Comparison of ENCODE assay signal across 20 mouse cellular contexts in the genomic region with DNA sequence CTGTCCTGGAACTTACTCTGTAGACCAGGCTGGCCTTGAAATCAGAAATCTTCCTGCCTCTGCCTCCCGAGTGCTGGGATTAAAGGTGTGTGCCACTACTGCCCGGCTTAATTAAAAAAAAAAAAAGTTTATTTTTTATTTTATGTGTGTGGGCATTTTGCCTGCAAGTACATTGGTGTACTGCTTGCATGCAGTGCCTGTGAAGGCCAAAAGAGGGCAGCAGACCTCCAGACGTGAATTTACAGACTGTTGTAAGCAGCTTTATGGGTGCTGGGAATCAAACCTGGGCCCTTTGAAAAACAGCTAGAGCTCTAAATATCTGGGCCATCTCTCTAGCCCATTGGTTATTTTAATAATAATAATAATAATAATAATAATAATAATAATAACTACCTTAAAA. TPM values are rescaled to one million over a fixed set of nuclear protein-coding genes. Genes with fewer than 3 reads are reported as not detected.
DNase-seq lines count a peak whose midpoint lies in the region; ATAC-seq and TF ChIP-seq lines count a peak whose summit lies in the region.
"Had no signal": no experiment of that assay in that cellular context is flagged by ENCODE, and none has a peak within 500 bp of the region (broad histone marks: within the 10 kb centered on the region; RNA-seq: fewer than 3 reads in every experiment).

No protein-coding gene starts in this region.

- H3K4me2 ChIP-seq in intestine, postnatal 0 days (replicated peaks; ENCODE audit: low read depth): no peak overlapping the region
- H3K4me2 ChIP-seq in intestine, embryonic 16.5 days (ENCODE audit: low read depth, low read length): no peak overlapping the region
- H3K4me2 ChIP-seq: embryonic facial prominence, embryonic 15.5 days; heart, embryonic 13.5 days; kidney, embryonic 15.5 days; liver, embryonic 15.5 days; neural tube, embryonic 13.5 days had no signal

- H3K4me1 ChIP-seq in intestine, postnatal 0 days (replicated peaks; ENCODE audit: control insufficient read depth, insufficient read depth, low read length): peaks cover 12% of the 10 kb centered on the region
- H3K4me1 ChIP-seq in intestine, embryonic 16.5 days (ENCODE audit: control insufficient read depth, insufficient read depth, low read length): peaks cover 8% of the 10 kb centered on the region

- DNase-seq in thymus, postnatal 14 days: peak; percentile 12
- no peak for DNase-seq in thymus, postnatal 25 days
- peak; percentile 59 for DNase-seq in R1 (ENCODE audit: low read depth, low spot score)
- no peak for DNase-seq in frontal cortex, postnatal 36 days (ENCODE audit: low spot score in 2 of 2)
- no peak for DNase-seq in natural killer cell, adult 2 months (ENCODE audit: low spot score in 2 of 2)
- DNase-seq: cerebellum, postnatal 10 days; embryo, embryonic 11 days; heart, postnatal 4 days; left cerebral cortex, postnatal 4 days; lung, postnatal 14 days; right cerebral cortex, postnatal 14 days; thymus, adult 18-20 months had no signal

- no peaks in the 10 kb centered on the region for H3K27me3 ChIP-seq in intestine, postnatal 0 days (replicated peaks; ENCODE audit: control insufficient read depth, insufficient read depth, low read length)
- H3K27me3 ChIP-seq in intestine, embryonic 16.5 days (replicated peaks; ENCODE audit: control insufficient read depth, insufficient read depth, low read length): no peaks in the 10 kb centered on the region
- H3K27me3 ChIP-seq: embryonic facial prominence, embryonic 15.5 days; heart, embryonic 13.5 days; kidney, embryonic 15.5 days; liver, embryonic 15.5 days; neural tube, embryonic 13.5 days had no signal

- TF ChIP-seq CTCF in intestine, postnatal 0 days (IDR thresholded peaks at IDR 0.05; ENCODE audit: low read depth): peak; percentile 41

- ATAC-seq in intestine, postnatal 0 days: no peak
- no peak for ATAC-seq in intestine, embryonic 16.5 days

- no peaks in the 10 kb centered on the region for H3K36me3 ChIP-seq in intestine, postnatal 0 days (ENCODE audit: control insufficient read depth, insufficient read depth)
- H3K36me3 ChIP-seq in intestine, embryonic 16.5 days (ENCODE audit: control insufficient read depth, insufficient read depth, low read length): no peaks in the 10 kb centered on the region
- H3K36me3 ChIP-seq: embryonic facial prominence, embryonic 15.5 days; forebrain, embryonic 10.5 days; heart, embryonic 13.5 days; kidney, embryonic 15.5 days; liver, embryonic 15.5 days; neural tube, embryonic 13.5 days had no signal

- WGBS in intestine, postnatal 0 days: 97% methylated on average over 3 of the region's 3 CpGs
- WGBS in intestine, embryonic 16.5 days: 89% methylated on average over 3 of the region's 3 CpGs

- no peak overlapping the region for H3K4me3 ChIP-seq in intestine, postnatal 0 days (ENCODE audit: low read depth, low read length)
- H3K4me3 ChIP-seq in intestine, embryonic 16.5 days (ENCODE audit: low read length): no peak overlapping the region
- H3K4me3 ChIP-seq: embryonic facial prominence, embryonic 15.5 days; forebrain, embryonic 10.5 days; heart, embryonic 13.5 days; kidney, embryonic 15.5 days; liver, embryonic 15.5 days; neural tube, embryonic 13.5 days had no signal

- no peaks in the 10 kb centered on the region; the same call in 1 of the 2 replicates for H3K9me3 ChIP-seq in intestine, postnatal 0 days (ENCODE audit: control insufficient read depth)
- peaks cover 3% of the 10 kb centered on the region; the same call in 1 of the 2 replicates for H3K9me3 ChIP-seq in intestine, embryonic 16.5 days (ENCODE audit: control insufficient read depth, low read length)
- H3K9me3 ChIP-seq: embryonic facial prominence, embryonic 15.5 days; liver, embryonic 15.5 days had no signal

- no peak overlapping the region for H3K27ac ChIP-seq in intestine, postnatal 0 days (ENCODE audit: low read depth, low read length)
- no peak overlapping the region for H3K27ac ChIP-seq in intestine, embryonic 16.5 days (ENCODE audit: low read length)
- H3K27ac ChIP-seq: embryonic facial prominence, embryonic 15.5 days; forebrain, embryonic 10.5 days; heart, embryonic 13.5 days; kidney, embryonic 15.5 days; liver, embryonic 15.5 days; neural tube, embryonic 13.5 days had no signal

- H3K9ac ChIP-seq in intestine, postnatal 0 days (ENCODE audit: low read depth, low read length): no peak overlapping the region
- H3K9ac ChIP-seq in intestine, embryonic 16.5 days (ENCODE audit: low read depth, low read length): no peak overlapping the region
- H3K9ac ChIP-seq: embryonic facial prominence, embryonic 15.5 days; heart, embryonic 13.5 days; kidney, embryonic 15.5 days; liver, embryonic 15.5 days; neural tube, embryonic 13.5 days had no signal

RNA-seq across cellular contexts. Expression of a gene that starts 29.4 kb away (rescaled TPM):
- 4.3 and 5.3 TPM in 2 replicates for polyA plus RNA-seq in intestine, postnatal 0 days (2015; fragmentation: Nextera tagmentation; extraction: Ambion mirVana)
- polyA plus RNA-seq in intestine, embryonic 16.5 days (2015; fragmentation: Nextera tagmentation; extraction: Ambion mirVana): 8.5 and 9.3 TPM in 2 replicates

RNA-seq across cellular contexts. Expression of a gene that starts 36.8 kb away (rescaled TPM):
- 24.1 and 25.2 TPM in 2 replicates for polyA plus RNA-seq in intestine, postnatal 0 days (2015; fragmentation: Nextera tagmentation; extraction: Ambion mirVana)
- polyA plus RNA-seq in intestine, embryonic 16.5 days (2015; fragmentation: Nextera tagmentation; extraction: Ambion mirVana): 9.6 and 12.6 TPM in 2 replicates

Comparison
In these comparisons a context has a peak if more than half of its experiments do, and no peak if none do; other contexts are left out.
1. DNase-seq: peak in thymus, postnatal 14 days (single experiment) and R1 (single experiment); none in thymus, postnatal 25 days (single experiment), frontal cortex, postnatal 36 days (0 of 2) and natural killer cell, adult 2 months (0 of 2).